Mouse (Mus musculus) ES-E14 (cell line): ENCODE results near the gene Lcn12. TPM values are rescaled to one million over a fixed set of nuclear protein-coding genes. Genes with fewer than 3 reads are reported as not detected.

Source experiments
- DNase-seq: peaks from one replicate; pipeline ENCODE4 v3.0.0-alpha.2; 2013; ENCODE audit warnings: low read depth, low spot score
- H3K27ac ChIP-seq: 2 replicates; pipeline ENCODE4 v1.5.1; 2012; ENCODE audit warnings: low read depth, mild to moderate bottlenecking, low read length, moderate library complexity, mixed read lengths; ENCODE audit not compliant: poor library complexity, insufficient read depth, severe bottlenecking
- H3K36me3 ChIP-seq: 2 replicates; pipeline ENCODE4 v1.6.1; 2012; ENCODE audit warnings: mild to moderate bottlenecking, low read length, moderate library complexity, mixed read lengths; ENCODE audit not compliant: control insufficient read depth, poor library complexity, insufficient read depth, severe bottlenecking
- H3K4me1 ChIP-seq, 2 experiments: fragments of 150-350 bp in 1 of 2; sonication (generic) in 1 of 2; 2 replicates each; pipeline ENCODE4 v1.6.1; 2012; ENCODE audit warnings: low read length in 2 of 2, mild to moderate bottlenecking in 1 of 2, mixed read lengths in 1 of 2; ENCODE audit not compliant: control insufficient read depth in 2 of 2, insufficient read depth in 2 of 2, poor library complexity in 1 of 2
- H3K4me3 ChIP-seq, 2 experiments: fragments of 150-350 bp in 1 of 2; sonication (generic) in 1 of 2; 2 replicates each; pipeline ENCODE4 v1.5.1; 2012; ENCODE audit warnings: low read length in 2 of 2, low read depth in 1 of 2, mild to moderate bottlenecking in 1 of 2, mixed read lengths in 1 of 2; ENCODE audit not compliant: insufficient read depth in 1 of 2, poor library complexity in 1 of 2, severe bottlenecking in 1 of 2
- H3K9ac ChIP-seq: 2 replicates; pipeline ENCODE4 v1.6.1; 2012; ENCODE audit warnings: low read depth, mild to moderate bottlenecking, low read length, mixed read lengths; ENCODE audit not compliant: poor library complexity, insufficient read depth, severe bottlenecking
- H3K9me3 ChIP-seq: fragments of 150-350 bp; sonication (generic); 2 replicates; pipeline ENCODE4 v1.6.1; 2012; ENCODE audit warnings: low read depth, mild to moderate bottlenecking, low read length; ENCODE audit not compliant: control insufficient read depth, insufficient read depth
- CHD2 ChIP-seq: IDR thresholded peaks from 2 replicates; pipeline ENCODE4 v1.6.1; 2014; ENCODE audit warnings: mild to moderate bottlenecking, low read depth, low read length, inconsistent platforms
- HCFC1 ChIP-seq: IDR thresholded peaks from 2 replicates; pipeline ENCODE4 v1.6.1; 2012; ENCODE audit warnings: low read length, inconsistent platforms, borderline replicate concordance; ENCODE audit not compliant: insufficient read depth
- MAFK ChIP-seq: IDR thresholded peaks from 2 replicates; pipeline ENCODE4 v1.6.1; 2014; ENCODE audit warnings: mild to moderate bottlenecking, low read depth, low read length, inconsistent platforms; ENCODE audit not compliant: insufficient read depth
- ZC3H11A ChIP-seq: IDR thresholded peaks from 2 replicates; pipeline ENCODE4 v1.6.1; 2012; ENCODE audit warnings: low read depth, mild to moderate bottlenecking, inconsistent platforms, low read length, borderline replicate concordance
- ZNF384 ChIP-seq: IDR thresholded peaks from 2 replicates; pipeline ENCODE4 v1.6.1; 2012; ENCODE audit warnings: low read depth, low read length, inconsistent platforms
- in situ Hi-C, 2 experiments: fragments of 600-800 bp; cut with MboI; formaldehyde crosslinking; loops; one replicate each; pipeline ENCODE4 v1.15.1; 2025; ENCODE audit warnings: low sequenced_read_pairs in 2 of 2, inconsistent platforms in 1 of 2; ENCODE audit not compliant: unreplicated experiment in 2 of 2
- total RNA-seq: library from RNA; depleted of rRNA; stranded (reverse); fragments of 300-350 nt; gene quantifications from 2 replicates; pipeline ENCODE4 v1.2.3, GENCODE M21; 2012

Gene Lcn12
- total RNA-seq, 1 experiment, result not detected

GRCm38 (mm10) chr2:25487965-25488670 lies 5.6 kb downstream of the Lcn12 start:
- Histone ChIP-seq H3K9me3 (no peaks in the 10 kb centered on the region), H3K36me3 (no peaks in the 10 kb centered on the region), H3K9ac (no peak overlapping the region), H3K4me3 (no peak overlapping the region), H3K27ac (no peak overlapping the region), H3K4me1 (no peaks in the 10 kb centered on the region)
- in situ Hi-C loops, result no loop called here
- no peak for DNase-seq
- no peak for TF ChIP-seq ZC3H11A
- TF ChIP-seq CHD2, result no peak

GRCm38 (mm10) chr2:25484901-25485647 lies 8.6 kb downstream of the Lcn12 start:
- no peak overlapping the region for H3K9ac ChIP-seq
- no peaks in the 10 kb centered on the region for H3K4me1 ChIP-seq
- no peaks in the 10 kb centered on the region for H3K9me3 ChIP-seq
- no peak overlapping the region for H3K27ac ChIP-seq
- TF ChIP-seq ZC3H11A (no peak), CHD2 (no peak)
- H3K36me3 ChIP-seq, result no peaks in the 10 kb centered on the region
- no peak for DNase-seq
- no peak overlapping the region for H3K4me3 ChIP-seq
- in situ Hi-C loops, result no loop called here

- TF ChIP-seq CHD2, result no peak
- no peak for TF ChIP-seq HCFC1
- no peak for TF ChIP-seq ZNF384
- peak; percentile 54; the same call in 1 of the 2 replicates for TF ChIP-seq ZC3H11A
- in situ Hi-C loops, result no loop called here
These were observed 10.7 kb downstream of the Lcn12 start for GRCm38 (mm10) chr2:25482969-25483368.

GRCm38 (mm10) chr2:25480541-25480940 lies 13.2 kb downstream of the Lcn12 start:
- Histone ChIP-seq H3K4me3 (no peak overlapping the region), H3K9me3 (no peaks in the 10 kb centered on the region), H3K27ac (no peak overlapping the region), H3K9ac (no peak overlapping the region), H3K36me3 (no peaks in the 10 kb centered on the region), H3K4me1 (no peaks in the 10 kb centered on the region)
- no peak for DNase-seq
- in situ Hi-C loops, result no loop called here
- TF ChIP-seq CHD2 (no peak), MAFK (no peak), HCFC1 (no peak), ZNF384 (no peak), ZC3H11A (no peak)

More at GRCm38 (mm10) chr2:25482969-25483368, 10.7 kb downstream of the Lcn12 start:
- Histone ChIP-seq H3K9ac (no peak overlapping the region), H3K9me3 (no peaks in the 10 kb centered on the region), H3K36me3 (no peaks in the 10 kb centered on the region), H3K4me1 (no peaks in the 10 kb centered on the region), H3K27ac (no peak overlapping the region), H3K4me3 (no peak overlapping the region)
- no peak for DNase-seq
